Mouse (Mus musculus) mature B cell (primary cell): ENCODE results near the gene Gm10337.

ENCODE experiments used
- in situ Hi-C: fragments of 300-500 bp; cut with MboI; formaldehyde crosslinking; loops from 2 replicates; pipeline ENCODE4 v1.14.3; 2019

The Gm10337 gene

DNA sequence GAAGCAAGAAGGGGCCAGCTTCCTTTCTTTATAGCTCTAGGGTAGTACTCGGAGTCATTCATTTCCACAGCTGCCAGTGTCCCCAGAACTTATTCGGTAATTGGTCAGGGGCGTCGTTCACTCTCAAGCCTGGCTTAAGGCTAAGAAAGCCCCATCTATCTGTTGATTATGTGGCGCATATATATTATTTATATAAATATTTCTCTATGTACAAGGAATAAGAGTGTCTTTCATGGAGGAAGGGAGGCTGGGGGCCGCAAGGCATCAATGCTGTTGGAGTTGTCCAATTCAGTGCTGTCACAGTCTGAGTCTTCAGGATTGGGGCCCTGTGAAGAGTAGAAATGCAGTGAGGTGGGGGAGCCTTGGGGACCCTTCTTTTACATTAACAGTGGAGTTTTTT is 3.7 kb upstream of the Gm10337 start:
- in situ Hi-C loops, result no loop called here

DNA sequence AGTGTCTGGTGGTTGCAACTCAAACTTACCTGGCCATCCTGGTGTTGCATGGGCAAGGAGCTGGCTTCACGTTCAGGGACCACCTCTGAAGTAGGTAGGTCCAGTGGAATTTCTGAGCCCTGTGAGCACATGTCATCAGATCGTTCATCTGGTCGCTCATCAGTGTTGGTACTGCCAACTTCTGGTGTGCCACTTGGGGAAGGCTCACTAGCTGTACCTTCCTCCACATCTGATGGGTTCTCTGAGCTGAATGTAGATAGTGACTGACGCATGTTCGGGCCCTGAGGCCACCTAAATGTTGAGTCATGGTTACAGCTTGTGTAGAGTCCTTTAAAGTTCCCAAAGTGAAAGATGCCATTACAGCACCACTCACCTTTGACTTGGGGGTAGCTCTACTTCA is 3.0 kb upstream of the Gm10337 start:
- in situ Hi-C loops, result no loop called here

DNA sequence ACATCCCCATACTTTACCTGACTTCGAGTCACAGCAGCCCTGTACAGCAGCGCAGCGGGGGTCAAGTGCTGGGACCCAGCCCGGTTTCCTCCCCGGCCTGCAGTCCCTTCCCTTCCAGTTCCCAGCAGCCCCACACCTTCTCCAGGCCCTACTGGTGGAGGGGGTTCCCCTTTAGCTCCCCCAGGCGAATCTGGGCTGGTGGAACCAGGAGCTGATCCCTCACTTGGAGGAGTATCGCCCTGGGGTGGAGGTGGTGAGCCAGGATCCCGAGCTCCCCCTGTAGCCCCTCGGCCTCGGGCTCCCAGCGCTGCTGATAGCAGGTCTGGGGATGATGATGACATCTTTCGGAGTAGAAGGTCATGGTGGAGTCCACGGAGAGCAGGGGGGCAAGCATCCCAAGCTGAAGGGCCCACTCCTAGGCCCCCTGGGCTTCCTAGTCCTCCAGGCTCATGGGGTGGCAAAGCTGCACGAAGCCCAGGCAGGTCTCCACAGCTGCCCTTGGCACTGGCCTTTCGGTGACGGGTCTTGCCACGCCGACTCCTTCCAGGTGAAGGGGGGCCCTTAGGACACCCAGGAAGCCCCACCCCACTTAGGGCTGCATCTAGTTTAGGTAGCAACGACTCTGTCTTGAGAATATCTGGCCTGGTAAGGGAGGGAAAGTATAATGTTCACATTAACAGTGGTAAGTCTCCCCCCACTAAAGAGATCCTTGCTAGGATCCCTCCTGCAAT is 2.3 kb upstream of the Gm10337 start:
- in situ Hi-C loops, result no loop called here

DNA sequence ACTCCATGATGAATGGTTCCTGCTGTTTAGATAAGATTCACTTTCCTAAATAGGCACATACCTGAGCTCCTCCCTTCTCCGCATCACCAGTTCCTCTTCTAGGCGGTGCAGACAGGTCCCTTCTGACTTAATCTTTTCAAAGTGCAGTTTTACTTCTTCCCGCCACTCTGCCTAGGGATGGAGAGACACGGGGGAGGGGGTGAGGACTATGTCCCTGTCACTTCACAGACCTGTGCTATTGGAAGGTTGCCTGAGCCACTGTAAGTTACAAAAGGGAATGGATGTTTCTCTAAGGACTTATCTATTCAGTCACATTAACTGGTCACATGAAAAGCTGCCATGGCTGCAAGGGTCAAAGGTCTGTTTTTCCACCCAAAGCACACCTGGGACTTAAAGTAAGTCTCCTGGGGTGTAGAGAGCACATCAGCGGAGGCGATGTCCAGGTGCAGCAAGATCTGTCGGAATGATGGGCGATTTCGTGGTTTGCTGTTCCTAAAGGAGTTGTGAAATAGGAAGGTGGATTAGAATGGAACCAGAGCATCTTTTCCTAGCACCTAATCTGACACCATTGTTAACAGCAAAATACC is 1.2 kb upstream of the Gm10337 start:
- in situ Hi-C loops, result no loop called here

DNA sequence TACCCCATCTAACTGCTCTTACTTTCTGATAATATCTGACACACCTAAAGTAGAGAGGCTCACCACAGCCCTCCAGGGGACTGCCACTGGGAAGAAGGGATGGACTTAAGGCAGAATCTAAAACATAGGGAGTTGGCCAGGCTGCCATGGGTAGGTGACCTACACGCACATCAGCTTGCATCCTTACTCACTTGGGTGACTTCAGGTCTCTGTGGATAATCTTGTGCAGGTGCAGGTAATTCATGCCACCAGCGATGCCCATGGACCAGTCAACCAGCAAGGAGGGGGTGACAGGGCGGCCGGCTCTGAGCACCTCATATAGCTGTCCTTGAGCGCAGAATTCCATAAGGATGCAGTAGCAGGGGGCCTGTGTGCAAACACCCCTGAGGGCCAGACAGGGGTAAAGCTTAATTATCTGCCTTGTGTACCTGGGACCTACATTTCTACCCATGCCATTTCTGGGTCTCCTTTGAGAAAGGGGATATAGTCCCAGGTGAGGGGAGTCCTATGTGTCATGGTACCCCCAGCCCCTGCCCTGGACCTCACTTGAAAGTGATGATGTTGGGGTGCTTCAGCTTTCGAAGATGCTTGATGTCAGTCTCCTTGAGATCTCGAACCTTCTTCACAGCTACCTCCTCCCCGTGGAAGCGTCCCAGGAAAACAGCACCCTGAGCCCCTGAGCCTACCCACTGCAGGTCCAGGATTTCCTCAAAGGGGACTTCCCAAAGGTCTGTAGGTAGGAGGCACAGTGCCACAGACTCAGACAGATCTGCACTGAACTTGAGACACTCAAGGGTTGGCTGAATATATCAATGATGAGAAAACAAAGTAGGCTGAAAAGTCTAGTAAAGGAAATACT is 631 bp downstream of the Gm10337 start:
- in situ Hi-C loops, result no loop called here

DNA sequence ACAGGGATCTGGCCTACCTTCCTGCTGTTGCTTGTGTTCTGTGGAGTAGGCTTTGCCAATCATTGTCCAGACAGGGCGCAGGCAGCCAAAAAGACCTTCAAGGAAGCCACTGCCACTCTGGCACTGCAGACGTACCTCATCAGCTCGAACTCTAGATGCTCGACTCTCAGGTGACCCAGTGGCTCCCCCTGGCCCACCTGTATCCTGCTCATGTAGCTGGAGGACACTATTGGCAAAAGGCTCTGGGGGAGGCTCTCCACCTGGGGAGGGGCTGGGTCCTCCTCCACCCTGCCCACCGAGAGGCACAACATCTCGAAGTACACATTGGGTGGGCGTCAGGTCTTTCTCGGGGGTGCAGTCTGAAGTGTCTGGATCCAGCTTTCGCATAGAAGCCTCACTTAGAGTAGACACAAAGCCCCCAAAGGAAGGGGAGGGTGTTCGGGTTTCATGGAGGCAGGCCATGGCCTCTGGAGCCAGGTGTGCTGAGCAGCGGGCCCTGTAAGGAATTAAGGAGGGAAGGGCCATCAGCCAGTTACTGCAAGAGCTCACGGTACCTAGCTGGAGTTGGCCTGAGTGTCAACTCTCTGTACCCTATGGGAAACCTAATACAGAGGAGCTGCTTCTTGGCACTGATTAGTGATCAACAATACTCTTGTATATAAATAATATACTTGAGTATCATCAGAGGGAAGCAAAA is 1.7 kb downstream of the Gm10337 start:
- in situ Hi-C loops, result no loop called here

DNA sequence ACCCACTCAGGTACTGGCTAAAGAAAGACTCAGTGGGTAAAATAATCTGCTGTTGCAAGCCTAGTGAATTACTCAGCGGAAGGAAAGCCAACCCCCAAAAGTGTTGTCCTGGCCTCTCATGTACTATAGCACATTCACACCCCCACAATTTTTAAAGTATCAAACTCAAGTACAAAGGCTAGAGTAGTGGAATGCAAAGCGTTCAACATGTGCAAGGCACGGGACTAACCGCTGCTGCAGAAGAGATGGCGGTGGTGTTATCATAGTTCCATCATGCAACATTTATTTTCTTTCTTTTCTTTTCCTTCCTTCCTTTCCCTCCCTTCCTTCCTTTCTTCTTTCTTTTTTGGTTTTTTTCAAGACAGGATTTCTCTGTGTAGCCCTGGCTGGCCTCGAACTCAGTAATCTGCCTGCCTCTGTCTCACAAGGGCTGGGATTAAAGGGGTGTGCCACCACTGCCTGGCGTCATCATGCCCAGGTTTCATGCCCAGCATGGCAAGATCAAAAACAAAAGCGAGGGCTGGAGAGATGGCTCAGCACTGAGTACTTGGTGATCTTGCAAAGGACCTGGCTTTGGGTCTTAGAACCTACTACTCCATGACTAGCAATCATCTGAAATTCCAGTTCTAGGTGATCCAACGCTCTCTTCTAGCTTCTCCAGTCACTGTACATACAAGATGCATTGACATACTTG is 2.4 kb downstream of the Gm10337 start:
- in situ Hi-C loops, result no loop called here

DNA sequence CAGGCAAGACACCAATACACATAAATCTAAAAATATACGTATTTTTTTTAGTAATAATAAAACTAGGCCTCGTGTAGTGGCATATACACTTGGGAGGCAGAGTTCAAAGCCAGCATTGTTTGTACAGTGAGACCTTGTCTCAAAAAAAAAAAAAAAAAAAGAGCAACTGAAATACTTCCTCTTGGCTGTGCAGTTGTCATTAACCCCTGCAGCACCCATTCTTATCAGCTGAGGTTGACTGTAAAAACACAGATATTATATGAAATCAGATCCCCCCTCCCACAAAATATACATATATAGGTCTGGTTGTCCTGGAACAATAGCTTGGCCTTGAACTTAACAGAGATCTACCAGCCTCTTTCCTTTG is 2.9 kb downstream of the Gm10337 start:
- in situ Hi-C loops, result no loop called here

DNA sequence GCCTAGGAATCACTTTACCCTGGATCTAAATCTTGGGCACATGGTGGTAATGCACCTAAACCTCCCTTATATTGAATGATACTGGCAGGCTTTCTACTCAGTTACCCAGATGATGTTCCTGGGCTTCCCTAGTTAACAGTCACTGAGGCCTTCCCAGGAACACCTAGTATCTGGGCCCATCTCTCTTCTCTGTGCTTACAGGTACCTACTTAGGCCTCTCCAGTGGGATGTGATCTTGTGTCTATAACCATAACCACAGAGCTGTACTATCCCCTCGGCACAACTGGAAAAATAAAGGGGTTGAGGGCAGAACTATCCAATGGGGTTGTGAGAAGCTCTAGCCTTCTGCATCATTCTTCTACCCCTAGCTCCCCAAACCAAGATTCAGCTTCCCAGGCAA is 3.3 kb downstream of the Gm10337 start:
- in situ Hi-C loops, result no loop called here

DNA sequence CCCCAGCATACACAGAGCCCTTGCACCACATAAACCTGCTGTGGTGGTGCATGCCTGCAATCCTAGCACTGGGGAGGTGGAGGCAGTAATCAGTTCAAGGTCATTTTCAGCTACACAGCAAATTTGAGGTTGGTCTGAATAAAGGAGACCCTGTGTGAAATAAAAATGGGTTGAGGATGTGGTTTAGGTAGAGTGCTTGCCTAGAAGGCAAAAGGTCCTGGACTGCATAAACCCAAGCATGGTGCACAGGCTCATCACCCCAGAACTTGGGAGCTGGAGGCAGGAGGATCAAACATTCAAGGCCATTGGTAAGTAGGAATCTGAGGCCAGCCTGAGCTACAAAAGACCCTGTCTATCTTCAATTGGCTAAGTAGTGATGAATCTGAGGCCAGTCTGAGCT is 4.0 kb downstream of the Gm10337 start:
- in situ Hi-C loops, result no loop called here

DNA sequence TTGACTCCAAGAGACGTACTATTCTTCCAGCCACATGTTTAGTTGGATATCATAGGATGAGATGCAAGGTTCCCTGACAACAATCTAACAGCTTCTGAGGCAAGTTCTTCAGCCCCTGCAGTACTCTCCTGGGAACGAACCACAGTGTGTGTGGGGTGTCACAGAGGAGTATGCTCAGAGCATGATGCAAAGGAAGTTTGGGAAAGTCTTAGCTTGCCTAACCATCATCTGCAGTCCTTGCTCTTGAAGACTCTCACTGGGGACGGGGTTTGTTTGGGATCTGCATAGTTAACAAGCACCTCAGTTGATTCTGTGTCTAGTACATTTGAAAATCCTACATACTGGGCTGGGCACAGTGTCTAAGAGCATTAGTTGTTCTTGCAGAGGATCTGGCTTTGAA is 4.8 kb downstream of the Gm10337 start:
- in situ Hi-C loops, result no loop called here

DNA sequence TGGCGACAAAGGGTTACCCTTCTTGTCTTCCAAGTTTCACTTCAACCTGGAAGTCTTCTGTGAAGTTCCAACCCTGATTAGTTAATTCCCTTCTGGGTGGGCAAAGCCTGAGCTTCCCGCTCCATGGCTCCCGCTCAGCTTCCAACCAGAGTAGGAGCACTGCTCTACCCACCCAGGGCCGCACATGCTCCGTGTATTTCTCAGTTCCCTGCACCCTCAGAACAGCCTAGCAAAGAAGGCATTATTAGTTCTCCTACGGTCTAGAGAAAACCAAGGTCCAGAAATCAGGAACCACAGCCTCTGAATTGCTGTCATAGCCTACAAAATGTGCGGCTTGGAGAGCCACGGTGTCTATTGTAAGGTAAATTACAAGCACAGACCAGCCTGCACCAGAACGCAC is 6.6 kb downstream of the Gm10337 start:
- in situ Hi-C loops, result no loop called here

DNA sequence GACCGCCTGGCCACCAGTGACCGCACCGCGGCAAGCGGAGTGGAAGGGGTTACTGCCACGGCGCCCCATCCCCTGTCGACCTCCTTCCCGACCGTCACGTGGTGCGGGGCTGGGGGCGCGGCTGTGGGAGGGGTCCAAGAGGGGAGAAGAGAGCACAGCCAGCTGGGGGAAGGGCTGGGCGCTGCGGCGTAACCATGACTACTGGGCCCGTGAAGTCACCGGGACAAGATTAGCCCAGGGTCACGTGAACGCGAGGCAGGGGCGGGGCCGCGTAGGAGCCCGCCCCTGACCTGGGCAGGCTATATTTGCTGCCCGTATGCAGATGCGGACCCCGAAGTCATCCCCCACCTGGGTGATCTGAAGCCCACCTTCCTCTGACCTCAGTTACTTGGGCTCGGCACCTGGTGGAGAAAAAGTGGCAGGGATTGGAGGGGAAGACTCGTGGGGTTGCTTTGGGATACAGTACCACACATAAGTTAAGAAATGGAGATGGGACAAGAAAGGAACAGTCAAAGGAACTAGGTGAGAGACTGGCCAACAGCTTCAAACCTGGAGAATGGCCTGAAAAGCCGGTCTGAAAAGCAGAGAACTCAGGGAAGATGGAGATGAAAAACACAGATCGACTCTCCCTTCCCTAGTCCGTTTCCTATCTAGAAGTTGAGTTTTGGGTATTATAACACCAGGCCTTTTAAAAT is 7.2 kb downstream of the Gm10337 start:
- in situ Hi-C loops, result no loop called here

DNA sequence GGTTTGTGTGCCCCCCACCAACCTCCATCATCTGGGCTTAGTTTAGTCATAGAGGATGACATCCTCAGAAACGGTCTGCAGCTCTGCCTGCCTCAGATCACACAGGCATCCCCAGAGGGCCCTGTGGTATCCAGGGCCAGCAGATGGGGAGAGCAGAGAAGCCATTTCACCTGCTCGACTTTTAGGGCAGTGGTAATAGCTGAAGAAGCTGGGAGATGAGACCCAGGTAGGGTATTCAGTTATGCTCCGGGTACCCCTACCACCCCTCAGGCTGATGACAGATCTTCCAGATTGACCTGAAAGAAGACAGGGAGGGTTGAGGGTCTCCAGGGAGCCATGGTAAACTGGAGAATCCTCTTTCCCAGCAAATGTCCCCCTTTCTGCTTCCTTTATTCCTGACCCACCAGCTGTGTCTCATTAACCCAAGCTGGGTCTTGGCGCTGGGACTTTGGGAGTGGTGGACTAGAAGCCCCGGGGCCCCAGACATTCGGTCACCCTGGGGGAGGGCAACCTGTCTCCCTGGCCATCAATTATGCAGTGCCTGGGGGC is 7.8 kb downstream of the Gm10337 start:
- in situ Hi-C loops, result no loop called here

DNA sequence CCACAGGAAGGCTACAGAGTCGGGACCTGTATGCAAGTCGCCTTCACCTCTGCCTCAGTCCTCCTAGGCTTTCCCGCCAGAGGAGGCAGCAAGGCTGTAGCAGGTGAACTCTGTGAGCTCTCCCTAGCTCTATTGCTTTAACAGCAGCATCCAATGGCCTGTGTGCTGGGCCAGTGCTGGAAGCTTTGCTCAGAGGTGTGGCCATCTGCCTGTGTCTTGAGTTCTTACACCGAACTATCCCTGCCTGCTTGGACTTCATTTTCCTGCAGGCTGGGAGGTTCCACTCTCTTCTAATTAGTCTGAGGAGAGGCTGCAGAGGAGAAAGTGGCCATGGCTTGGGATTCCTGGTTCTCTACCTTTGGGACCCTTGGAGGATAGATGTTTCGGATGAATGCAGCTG is 8.5 kb downstream of the Gm10337 start:
- in situ Hi-C loops, result no loop called here

DNA sequence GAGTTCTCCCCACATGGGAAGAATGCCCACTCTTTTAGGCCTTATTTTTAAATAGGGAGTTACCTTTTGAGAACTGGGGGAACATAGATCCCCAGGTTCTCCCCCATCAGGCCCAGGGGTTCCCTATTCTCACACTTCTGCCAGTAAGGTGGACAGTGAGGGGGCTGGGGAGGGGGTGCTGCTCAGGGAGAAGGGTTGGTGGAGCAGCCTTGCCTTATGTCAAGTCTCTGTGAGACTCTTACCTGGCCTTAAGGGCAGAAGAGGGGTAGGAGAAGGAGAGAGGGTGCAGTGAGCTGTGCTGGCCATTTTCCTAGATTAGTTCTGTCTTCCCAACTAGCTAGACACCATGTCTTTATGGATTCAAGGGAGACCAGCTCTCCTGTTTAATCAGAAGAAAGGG is 8.9 kb downstream of the Gm10337 start:
- in situ Hi-C loops, result no loop called here

DNA sequence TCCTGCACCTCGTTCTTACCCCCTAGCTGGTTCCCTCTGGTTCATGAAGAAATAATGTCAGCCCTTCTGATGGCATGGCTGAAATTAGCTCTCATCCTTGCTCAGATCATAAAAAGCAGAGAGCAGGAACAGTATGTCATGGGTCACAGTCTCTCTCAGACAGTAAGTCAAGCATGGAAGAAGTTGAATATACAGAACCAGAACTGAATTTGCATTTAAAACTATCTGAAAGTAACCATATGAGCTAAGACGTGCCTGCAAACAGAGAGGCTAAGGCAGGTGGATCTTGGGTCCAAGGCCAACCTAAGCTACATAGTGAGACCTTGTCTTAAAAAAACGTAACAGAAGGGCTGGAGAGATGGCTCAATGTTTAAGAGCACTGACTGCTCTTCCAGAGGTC is 9.5 kb downstream of the Gm10337 start:
- in situ Hi-C loops, result no loop called here

DNA sequence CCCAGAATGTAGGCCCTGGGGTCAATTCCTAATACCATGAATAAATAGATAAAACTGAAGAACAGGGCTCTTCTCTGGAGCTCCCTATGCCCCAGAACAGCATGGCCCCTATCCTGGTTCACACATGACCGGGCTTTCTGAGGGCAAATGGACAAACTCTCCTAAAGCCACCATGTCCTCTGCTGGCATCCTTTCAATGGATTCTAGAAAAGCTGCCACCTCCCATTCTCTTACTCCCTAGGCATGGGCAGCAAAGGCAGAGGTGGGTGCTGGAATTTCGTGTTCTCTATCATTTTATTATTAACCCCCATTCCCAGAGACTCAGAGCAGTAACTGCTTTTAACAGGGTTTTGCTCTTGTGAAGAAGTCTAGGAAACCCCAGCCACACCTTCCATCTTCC is 11.7 kb downstream of the Gm10337 start:
- in situ Hi-C loops, result no loop called here

DNA sequence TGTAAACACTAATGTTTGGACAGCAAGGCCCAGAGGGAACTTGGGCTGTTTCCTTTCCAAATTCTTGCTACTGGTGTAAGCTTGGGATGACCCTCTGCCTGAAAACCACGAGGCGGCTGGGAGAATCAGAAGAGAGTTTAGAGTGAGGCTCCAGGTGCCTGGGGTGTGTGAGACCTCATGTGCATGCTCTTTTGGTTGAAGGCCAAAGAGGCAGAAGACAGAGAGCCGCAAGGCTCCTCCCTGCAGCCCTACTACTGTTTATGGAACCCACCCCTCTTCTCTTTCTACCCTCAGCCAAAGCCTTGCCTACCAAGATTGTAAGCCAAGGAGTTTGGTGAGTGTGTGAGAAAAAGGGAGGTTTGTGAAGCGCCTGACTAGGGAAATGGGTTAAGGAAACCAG is 12.3 kb downstream of the Gm10337 start:
- in situ Hi-C loops, result no loop called here

DNA sequence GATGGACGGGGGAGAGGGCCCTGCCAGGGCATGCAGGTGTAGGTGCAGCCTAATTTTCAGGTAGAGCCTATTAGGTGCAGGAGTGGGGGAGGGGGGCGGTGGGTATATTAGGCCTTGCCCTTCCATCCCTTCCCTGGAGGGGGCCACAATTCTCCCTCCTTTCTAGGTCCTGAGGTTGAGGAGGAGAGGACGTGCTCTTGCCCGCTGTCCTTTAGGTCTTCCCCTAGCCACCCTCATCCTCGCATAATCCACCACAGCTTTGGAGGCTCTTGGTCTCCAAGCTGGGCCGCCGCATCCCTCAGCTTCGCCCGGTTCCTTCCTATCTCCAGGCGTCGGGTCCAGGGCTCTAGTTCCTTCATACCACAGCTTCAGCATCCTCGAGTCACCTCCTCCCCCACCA is 12.8 kb downstream of the Gm10337 start:
- in situ Hi-C loops, result no loop called here
